Mouse (Mus musculus): ENCODE data around the gene Etfa.

Gene Etfa

GRCm38 (mm10) chr9:55425271-55425810 is 86.7 kb downstream of the Etfa start:
- DNase-seq (ENCODE audit: low read depth, low spot score): no peak

GRCm38 (mm10) chr9:55423451-55424424 is 88.3 kb downstream of the Etfa start:
- no peak for DNase-seq (ENCODE audit: low read depth, low spot score)

GRCm38 (mm10) chr9:55421786-55422185 is 90.3 kb downstream of the Etfa start:
- DNase-seq (ENCODE audit: low read depth, low spot score): no peak

- DNase-seq (ENCODE audit: low read depth, low spot score): no peak
Measured at GRCm38 (mm10) chr9:55411154-55411553, 100.9 kb downstream of the Etfa start.

- no peak for DNase-seq (ENCODE audit: low read depth, low spot score)
Measured at GRCm38 (mm10) chr9:55410430-55410829, 101.6 kb downstream of the Etfa start.

- DNase-seq (ENCODE audit: low read depth, low spot score): no peak
Measured at GRCm38 (mm10) chr9:55409833-55410232, 102.2 kb downstream of the Etfa start.

GRCm38 (mm10) chr9:55408851-55409250 is 103.2 kb downstream of the Etfa start:
- no peak for DNase-seq (ENCODE audit: low read depth, low spot score)

GRCm38 (mm10) chr9:55406773-55407172 is 105.3 kb downstream of the Etfa start:
- no peak for DNase-seq (ENCODE audit: low read depth, low spot score)

- no peak for DNase-seq (ENCODE audit: low read depth, low spot score)
Measured at GRCm38 (mm10) chr9:55404976-55405702, 106.9 kb downstream of the Etfa start.
